Mouse (Mus musculus) CD4-positive, CD25-positive, alpha-beta regulatory T cell, adult 2 months (primary cell): ENCODE measurements at regions not wholly inside any gene's neighbourhood (a gene's known extent, or its start where the extent isn't known, plus 50 kb on each side); places are given as distances from the start of the nearest gene placed in this dataset.

ENCODE experiments used
- DNase-seq: peaks from one replicate; pipeline ENCODE4 v3.0.0-alpha.2; 2012; ENCODE audit warnings: low read depth, low spot score

GRCm38 (mm10) chr6:84514623-84515022 is 79.1 kb downstream of the Cyp26b1 start:
- DNase-seq, result no peak

DNA sequence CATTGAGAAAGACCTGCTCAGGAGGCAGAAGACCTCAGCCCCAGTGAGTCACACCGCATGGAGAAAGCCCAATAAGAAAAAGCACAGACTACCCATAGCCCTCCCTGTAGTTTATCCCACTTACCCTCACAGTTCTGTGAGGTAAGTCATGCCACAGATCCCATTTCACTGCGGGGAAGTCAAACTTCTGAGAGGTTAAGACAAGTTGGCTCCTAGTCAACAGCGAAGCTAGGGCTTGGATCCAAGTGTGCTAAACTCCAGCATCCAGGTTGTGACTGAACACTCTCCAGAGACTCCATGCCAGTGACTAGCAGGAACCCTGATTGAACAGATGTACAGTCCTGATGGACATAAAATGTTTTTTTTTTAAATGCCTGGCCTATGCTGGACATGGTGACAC is 85.1 kb downstream of the Cyp26b1 start:
- no peak for DNase-seq

GRCm38 (mm10) chr6:84506675-84507074 is 87.0 kb downstream of the Cyp26b1 start:
- DNase-seq, result peak; percentile 38

DNA sequence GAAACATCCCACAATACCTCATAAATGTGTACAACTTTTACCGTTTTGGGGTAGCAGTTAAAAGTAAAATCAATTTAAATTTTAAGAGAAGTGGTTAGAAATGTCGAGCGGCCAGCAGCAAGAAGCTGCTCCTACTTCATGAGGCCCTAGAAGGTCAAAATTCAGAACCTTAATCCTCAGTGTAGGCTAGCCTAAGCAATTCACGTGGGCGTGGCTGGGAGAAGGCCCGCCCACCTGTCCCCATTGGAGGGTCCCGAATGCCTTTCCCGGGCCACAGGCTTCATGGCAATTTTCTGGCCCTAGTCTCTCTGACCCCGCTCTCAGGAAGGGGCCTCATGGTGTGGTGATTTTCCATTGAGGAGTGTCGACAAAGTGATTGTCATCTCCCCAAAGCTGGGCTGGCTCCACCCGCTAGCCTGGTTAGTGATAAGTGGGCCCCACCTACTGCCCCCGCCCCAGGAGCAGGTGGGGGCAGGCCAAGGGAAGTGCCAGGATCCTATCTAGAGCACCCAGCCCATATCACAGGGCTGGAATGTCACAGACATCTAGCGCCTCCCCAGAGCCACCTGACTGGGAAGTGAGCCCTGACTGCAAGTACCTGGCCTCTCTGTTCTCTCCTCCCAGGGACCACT is 93.3 kb downstream of the Cyp26b1 start:
- no peak for DNase-seq

DNA sequence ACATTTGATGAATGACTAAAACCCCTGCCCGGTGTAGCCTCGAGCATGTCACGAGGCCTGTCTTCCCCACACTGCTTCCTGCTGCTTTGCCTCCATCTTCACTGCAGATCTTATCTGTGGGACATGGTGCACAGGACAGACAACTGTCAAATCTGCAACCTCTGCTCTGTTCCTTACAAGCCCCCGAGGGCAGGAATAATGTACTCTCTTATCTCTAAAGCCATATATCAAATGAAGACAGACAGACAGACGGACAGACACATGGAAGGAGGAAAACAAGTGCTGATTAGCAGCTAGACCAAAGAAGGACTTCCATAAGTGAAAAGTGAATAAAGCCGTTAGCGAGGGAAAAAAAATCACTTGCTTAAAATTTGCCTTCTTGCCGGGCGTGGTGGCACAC is 95.6 kb downstream of the Cyp26b1 start:
- DNase-seq, result no peak

- DNase-seq, result no peak
Observed at GRCm38 (mm10) chr6:84493676-84494075, 100.0 kb downstream of the Cyp26b1 start.

GRCm38 (mm10) chr6:84493169-84493568 is 100.5 kb downstream of the Cyp26b1 start:
- DNase-seq, result no peak

- no peak for DNase-seq
Observed at GRCm38 (mm10) chr6:84492594-84492993, 101.1 kb downstream of the Cyp26b1 start.

GRCm38 (mm10) chr6:84491106-84491505 is 102.6 kb downstream of the Cyp26b1 start:
- no peak for DNase-seq

- no peak for DNase-seq
Observed at GRCm38 (mm10) chr6:84481205-84481604, 112.5 kb downstream of the Cyp26b1 start.

DNA sequence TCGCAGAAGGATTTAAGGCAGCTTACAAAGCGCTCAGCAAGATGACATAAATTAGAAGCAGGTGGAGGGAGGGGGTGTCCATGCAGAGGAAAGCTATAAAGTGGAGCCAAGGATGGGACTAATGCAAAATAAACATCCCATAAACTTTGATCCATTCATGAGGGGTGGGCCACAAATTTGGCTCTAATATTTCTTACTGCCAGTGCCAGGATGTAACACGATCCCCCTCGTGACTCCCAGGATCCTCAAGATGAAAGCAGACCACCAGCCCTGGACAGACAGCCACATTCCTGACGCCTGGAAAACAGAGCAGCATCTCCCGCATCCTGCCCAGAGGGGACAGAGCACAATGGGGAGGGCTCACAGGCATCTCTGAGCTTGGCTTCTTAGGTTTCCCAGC is 116.6 kb downstream of the Cyp26b1 start:
- no peak for DNase-seq

- DNase-seq, result no peak
Observed at GRCm38 (mm10) chr6:84476466-84476865, 117.2 kb downstream of the Cyp26b1 start.

GRCm38 (mm10) chr6:84474835-84475234 is 118.9 kb downstream of the Cyp26b1 start:
- no peak for DNase-seq

- DNase-seq, result no peak
Observed at GRCm38 (mm10) chr6:84473171-84473570, 120.5 kb downstream of the Cyp26b1 start.

GRCm38 (mm10) chr6:84472287-84472686 is 121.4 kb downstream of the Cyp26b1 start:
- DNase-seq, result no peak

DNA sequence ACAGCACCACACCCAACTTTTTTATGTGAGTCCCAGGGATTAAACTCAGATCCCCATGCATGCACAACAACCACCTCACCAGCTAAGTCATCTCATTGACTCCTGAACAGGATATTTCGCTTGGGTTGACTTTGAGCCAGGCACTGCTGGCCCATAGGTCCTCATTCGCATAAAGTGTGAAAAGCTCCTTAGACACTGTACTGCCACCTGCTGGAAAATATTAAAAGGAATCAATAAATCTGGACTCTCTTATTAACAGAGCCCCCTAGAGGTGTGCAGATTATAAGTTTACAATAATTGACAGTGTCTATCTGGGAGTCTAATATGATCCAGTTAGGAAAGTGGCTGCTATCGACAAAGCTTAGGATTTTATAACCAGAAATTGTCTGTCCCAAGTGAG is 126.4 kb downstream of the Cyp26b1 start:
- DNase-seq, result no peak

- no peak for DNase-seq
Observed at GRCm38 (mm10) chr6:84466223-84466622, 127.5 kb downstream of the Cyp26b1 start.

DNA sequence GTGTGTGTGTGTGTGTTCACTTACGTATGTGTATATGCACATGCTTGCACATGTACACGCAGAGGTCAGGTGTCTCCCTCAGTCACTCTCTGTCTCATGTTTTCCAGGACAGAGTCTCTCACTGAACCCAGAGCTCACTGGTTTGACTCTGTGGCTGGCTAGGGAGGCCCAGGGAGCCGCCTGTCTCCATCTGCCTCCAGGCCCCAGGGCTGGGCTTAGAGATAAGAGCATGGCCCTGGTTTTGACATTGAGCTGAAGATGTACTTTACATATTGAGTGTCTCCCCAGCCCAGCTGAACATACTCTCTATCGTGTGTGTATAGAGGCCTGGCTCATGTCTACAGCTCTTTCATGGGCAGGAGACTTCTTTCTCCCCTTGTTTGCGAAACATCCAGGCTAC is 128.1 kb downstream of the Cyp26b1 start:
- no peak for DNase-seq

- no peak for DNase-seq
Observed at GRCm38 (mm10) chr6:84463592-84464367, 129.9 kb downstream of the Cyp26b1 start.

DNA sequence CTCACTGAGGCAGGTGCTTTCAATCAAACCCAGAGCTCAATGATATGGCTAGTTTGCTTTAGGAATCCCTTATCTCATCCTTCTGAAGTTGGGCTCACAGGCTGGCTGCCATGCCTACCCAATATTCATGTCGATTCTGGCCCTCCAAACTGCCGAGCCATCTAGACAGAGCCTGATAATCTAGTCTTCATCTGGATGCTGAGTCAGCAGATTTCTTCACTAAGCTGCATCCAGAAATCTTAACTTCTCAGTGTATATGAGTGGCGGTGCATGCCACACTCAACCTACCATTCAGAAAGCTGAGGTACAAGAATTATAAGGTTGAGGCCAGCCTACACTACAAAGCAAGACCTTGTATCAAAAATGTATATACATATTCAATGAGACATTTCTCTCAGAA is 136.9 kb downstream of the Cyp26b1 start:
- no peak for DNase-seq

DNA sequence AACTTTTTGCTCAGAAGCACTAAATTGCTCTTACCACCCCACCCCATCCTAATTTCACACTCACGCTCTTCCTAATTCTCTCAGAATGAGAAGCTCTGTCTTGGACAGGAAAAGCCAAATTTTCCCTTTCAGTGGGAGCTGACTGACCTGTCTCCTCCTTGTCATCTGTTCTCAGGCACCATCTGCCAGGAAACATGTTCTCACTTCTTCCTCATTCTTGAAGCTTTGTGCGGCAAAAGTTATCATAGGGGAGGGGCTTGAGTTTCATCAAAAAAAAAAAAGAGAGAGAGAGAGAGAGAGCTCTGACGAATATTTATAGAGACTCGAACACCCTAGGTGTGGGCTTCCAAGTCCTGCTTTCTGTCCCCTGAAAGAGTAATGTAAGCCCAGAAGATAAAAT is 148.6 kb downstream of the Cyp26b1 start:
- DNase-seq, result no peak

DNA sequence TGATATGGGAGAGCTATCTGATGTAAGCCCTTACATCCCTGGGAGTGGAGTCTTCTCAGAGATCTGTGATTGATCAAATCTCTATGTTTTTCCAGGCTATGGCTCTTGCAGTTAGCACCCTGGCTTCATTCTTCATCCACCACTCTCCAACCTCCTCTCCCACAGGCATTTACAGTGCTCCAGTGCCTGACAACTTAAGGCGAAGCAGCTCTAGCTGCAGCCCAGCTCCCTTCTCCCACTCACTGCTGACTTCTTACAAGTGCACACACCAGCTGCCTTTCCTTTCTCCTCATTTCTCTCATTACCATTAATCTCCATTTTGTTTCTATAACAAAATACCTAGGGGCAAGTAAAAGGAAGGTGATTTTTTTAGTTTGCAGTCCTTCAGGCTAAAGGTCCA is 151.0 kb downstream of the Cyp26b1 start:
- DNase-seq, result no peak

DNA sequence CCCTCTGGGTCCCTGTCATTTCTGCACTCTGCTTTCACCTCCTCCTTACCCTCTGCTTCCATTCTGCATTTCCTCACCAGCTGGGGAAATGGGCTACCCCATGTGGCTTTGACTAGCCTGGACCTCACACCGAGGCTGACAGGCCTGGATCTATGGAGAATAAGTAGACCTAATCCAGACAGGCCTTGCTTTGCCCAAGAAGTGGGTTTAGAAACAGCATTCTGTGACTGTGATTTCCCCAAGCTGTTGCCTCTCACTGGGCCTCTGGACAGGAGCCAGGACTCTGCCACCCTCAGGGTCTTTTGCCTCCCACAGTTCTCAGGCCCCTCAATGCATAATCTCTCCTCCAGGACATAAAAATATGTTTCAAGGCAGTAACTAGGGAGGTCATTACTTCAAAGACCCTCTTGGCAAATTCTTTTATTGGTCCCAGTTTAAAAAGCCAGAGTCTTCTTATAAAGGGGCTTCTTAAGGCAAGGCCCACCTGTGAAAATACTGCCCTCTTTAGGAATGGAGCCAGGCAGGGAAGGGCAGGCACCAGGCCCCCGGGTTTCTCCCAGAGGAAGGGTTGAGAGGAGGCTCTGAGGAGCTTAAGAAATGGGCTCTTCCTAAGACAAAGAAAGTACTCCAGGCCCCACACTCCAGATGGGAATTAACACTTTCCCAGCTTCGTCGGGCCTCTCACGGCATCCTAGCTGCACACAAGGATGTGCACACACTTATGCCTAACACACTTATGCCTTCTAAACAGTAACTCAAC is 151.8 kb downstream of the Cyp26b1 start:
- DNase-seq, result no peak
